In the genomic region with DNA sequence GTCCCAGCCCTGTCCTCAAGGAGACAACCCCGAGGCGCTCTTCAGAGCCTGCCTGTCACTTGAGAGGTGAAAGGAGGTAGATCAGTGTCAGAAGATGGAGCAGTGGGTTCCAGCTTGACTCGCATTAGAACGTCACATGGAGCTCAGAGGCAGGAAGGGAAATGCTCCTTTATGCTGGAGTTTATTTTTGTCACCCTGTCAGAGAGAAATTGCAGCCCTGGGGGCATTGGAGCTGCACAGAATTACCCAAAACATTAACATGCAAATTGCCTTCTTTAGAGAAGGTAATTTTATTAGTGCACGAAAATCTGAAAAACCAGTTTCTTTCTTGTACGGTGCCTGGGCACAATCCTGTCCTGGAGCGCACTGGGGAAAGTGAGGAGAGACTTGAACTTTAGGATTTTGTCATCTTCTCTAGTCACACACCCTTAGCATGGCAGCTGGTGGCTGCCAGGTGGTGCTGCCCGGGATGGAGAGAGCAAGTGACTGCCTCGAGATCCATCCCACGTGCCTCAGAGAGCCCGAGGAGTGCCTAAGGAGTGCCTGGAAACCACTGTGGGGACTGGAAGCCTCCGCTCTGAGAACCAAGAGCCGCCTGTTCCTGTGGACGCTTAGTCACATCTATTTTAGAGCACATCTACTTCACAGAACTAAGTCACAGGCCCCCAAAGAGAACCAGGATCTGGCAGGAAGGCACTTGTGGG, we compare ENCODE assay signal across 10 mouse cellular contexts.
DNase-seq lines count a peak whose midpoint lies in the region; ATAC-seq lines count a peak whose summit lies in the region.
"Had no signal": no experiment of that assay in that cellular context is flagged by ENCODE, and none has a peak within 500 bp of the region (broad histone marks: within the 10 kb centered on the region; RNA-seq: fewer than 3 reads in every experiment).

No protein-coding gene starts in this region.

- H3K9ac ChIP-seq in lung, embryonic 15.5 days = no peak overlapping the region

- peaks cover 9% of the 10 kb centered on the region for H3K4me1 ChIP-seq in lung, embryonic 15.5 days

- 40% methylated on average over 14 of the region's 14 CpGs for WGBS in lung, embryonic 15.5 days

- H3K36me3 ChIP-seq in lung, embryonic 15.5 days = no peaks in the 10 kb centered on the region

- H3K27ac ChIP-seq in lung, embryonic 15.5 days = no peak overlapping the region
- H3K27ac ChIP-seq: gastrocnemius, adult 2 months had no signal

- ATAC-seq in lung, embryonic 15.5 days (ENCODE audit: borderline replicate concordance, extremely low read depth, low FRiP score, low TSS enrichment) = 0 out of 2 replicates have a peak, but pooled peaks have one; percentile 25
- ATAC-seq in granulocyte monocyte progenitor cell, adult 5-6 weeks (replicated peaks; ENCODE audit: poor library complexity, severe bottlenecking) = no peak

- no peak overlapping the region for H3K4me2 ChIP-seq in lung, embryonic 15.5 days

- no peaks in the 10 kb centered on the region for H3K27me3 ChIP-seq in lung, embryonic 15.5 days

- DNase-seq in cerebellum, postnatal 25 days = peak; percentile 38 to 61
- no peak for DNase-seq in cerebellum, adult 8-10 months
- DNase-seq in lung, adult 18-20 months = no peak
- peak; percentile 36 to 45 for DNase-seq in kidney, postnatal 36 days
- DNase-seq in right cerebral cortex, postnatal 25 days = peak; percentile 74
- DNase-seq in T-cell, adult 2 months (ENCODE audit: low spot score) = no peak
- DNase-seq: cerebellum, adult 2 months; gastrocnemius, adult 2 months had no signal

- H3K9me3 ChIP-seq in lung, embryonic 15.5 days = no peaks in the 10 kb centered on the region

- H3K4me3 ChIP-seq in lung, embryonic 15.5 days = no peak overlapping the region
- H3K4me3 ChIP-seq: gastrocnemius, adult 2 months had no signal

Comparison
In these comparisons a context has a peak if more than half of its experiments do, and no peak if none do; other contexts are left out.
1. DNase-seq: peak in cerebellum, postnatal 25 days (2 of 2), kidney, postnatal 36 days (2 of 2) and right cerebral cortex, postnatal 25 days (single experiment); none in cerebellum, adult 8-10 months (single experiment), lung, adult 18-20 months (0 of 2) and T-cell, adult 2 months (single experiment).